Mouse (Mus musculus) adrenal gland, adult (tissue): ENCODE measurements around the gene Poln.

Experiments
- DNase-seq, 2 experiments: peaks; one replicate each; pipeline ENCODE4 v3.0.0; 2022 to 2023; ENCODE audit warnings: low spot score in 1 of 2; ENCODE audit not compliant: inconsistent age in 2 of 2

Poln gene

DNA sequence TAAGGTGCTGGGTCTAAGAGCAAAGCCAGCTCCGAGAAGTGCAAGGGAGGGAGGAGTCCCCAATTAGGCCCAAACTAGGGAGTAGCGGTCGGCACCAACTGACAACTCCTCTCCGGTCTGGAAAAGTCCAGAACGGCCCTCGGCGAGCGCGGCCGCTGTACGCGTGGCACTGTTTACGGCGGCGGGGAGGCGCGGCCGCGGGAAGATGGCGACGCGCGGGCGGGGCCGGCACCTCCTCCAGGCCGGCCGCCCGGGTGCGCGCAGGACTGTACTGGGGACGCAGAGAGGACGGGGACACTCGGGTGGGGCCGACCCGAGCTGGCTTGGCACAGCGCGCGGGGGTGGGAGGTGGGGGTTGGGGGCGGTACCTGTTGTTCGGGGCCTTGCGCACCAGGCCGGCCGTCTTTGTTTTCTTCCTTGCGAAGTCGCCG lies 17.7 kb upstream of the Poln start:
- DNase-seq, result peak; percentile 79 to 89

DNA sequence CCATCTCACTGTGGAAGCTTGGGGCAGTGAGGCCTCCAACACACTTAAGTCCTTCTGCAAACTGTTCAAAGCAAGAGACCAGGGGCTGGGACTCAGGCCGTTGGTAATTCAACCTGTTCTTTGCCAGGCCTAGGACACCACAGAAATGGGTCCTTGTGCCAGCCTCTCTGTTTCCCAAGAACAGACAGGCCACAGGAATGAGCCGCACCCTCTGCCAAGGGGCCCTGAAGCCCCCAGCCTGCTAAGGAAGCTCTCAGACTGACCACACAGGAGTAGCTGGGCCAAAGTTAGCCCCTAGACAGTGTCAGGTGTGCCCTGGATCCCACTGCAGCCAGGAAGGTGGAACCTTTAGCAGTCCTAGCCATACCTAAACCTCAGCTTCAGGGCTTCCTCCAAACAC lies 17.1 kb upstream of the Poln start:
- DNase-seq, result peak in 1 of 2 experiments; percentile 32

DNA sequence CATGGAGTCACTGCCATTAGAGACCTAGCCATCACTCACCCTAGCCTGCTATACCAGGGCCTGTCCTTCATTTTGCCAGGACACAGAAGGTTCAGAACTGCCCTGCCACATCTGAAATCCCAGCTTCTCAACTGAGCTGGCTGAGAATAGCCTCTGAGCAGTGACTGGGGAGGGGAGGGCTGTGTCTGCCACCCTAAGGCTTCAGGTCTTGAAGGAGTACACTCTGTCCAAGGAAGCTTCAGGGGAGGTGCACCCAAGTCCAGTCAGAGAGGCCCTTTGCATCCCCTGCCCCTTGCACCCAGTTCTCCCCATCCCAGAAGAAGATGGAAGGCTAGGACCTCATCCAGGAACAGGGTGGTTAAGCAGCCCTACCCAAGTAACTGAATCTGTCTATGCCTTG lies 16.5 kb upstream of the Poln start:
- DNase-seq, result peak in 1 of 2 experiments; percentile 18

DNA sequence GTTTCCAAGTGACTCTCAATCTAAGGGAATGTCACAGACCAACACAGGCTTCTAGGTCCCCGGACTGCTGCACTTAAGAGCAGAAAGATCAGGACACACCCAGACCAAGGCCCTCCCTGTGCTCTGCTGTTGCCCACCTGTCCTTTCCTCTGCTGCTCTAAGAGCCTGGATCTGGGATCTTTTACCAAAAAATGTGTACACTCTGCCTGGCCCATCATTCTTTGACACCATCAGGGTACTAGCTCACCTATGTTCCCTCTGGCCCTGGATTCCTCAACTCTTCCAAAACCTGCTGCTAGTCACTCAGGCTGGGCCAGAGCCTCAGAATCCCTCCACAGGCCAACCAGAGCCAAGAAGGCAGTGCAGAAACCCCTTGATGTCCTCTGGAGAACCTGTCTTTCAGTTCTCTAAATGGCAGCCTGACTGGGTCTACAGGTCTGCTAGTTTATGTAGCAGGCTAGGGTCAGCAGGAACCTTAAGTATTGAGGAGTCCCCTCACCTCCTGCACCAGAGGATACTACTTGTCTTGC lies 15.9 kb upstream of the Poln start:
- peak in 1 of 2 experiments; percentile 7 for DNase-seq

DNA sequence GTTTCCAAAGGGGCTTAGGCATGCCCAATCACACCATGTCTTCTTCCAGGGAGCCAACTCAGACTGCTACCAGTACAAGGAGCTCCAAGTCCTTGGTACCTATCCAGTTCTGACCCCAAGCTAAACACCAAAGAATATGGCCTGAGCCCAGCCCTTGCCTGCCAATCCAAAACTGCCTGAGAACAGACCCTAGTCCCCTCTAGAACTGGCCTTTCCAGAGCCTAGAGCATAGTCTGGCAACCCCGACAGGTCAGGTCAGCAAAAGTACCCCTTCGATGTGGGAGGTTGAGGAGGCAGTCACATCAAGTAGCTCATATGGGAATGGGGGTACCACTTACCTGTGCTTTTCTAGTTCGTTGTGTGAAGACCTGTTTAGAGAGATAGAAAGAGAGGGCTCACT lies 14.7 kb upstream of the Poln start:
- DNase-seq, result peak in 1 of 2 experiments; percentile 5

DNA sequence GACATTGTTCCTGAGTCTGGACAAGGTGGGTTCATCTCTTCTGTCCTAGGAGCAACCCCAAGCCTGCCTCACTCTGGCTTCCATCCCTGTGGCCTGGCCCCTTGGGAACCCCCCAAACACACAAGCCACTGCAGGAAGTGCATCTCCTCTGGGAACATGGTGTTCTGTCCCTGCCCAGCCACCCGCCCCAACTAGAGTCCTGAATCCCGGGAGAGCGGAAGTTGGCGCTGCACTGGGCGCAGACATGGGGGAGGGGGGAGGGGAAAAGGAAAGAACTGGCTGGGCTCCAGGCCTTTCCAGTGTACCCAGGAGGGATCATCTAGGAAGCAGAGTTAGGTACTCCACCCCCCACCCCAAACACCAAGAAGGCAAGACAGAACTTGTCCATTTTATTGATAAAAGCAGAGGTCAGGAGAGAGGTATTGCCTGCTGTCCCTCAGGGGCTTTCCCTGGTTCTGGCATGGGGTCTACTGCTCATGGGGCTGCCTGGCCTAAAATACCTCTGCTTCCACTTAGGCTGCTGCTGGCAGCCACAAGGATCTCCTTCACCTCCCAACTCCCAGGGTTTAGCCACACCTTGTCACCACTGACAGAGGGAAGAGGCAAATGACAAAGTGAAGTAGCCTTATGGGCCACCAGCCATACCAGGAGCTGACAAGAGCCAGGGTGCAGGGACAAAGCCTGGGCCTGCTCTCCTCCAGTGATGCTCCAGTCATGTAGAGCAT lies 14.1 kb upstream of the Poln start:
- DNase-seq, result peak; percentile 76 to 79

DNA sequence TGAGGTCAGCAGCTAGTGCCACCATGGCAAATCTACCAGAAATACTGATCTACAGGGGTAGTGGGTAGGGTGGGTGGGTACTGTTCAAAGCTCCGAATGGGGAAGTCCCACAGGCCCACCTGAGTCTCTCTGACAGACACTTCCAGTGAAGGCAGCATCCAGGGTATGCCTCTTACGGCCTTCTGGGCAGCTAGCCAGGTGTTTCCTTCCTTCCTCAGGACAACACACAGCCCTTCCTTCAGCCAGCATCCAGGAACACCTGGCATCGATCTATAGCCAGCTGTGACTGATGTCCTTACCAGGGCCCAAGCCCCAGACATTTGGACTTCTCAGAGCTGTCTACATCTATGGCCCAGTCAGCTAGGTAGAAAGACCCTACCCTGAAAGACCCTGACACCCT lies 13.2 kb upstream of the Poln start:
- DNase-seq, result peak; percentile 48 to 73

DNA sequence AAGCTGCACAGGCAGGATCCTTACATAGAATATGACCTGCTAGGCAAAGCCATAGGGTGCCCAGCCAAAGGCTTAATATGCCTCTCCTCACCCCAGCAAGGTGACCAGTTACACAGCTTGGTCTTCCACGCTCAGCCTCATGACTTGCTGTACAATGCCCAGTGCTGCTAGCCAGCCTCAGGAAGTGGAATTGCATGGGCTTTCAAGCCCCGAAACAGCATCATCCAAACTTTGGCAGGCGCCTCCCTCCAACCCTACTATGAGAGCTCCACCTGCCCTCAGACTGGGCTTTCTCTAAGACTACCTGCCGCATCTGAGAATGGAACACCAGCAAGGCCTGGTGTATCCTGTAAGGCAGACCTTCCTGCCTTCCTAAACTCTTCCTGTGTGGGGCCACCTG lies 8.6 kb upstream of the Poln start:
- peak in 1 of 2 experiments; percentile 21 for DNase-seq

DNA sequence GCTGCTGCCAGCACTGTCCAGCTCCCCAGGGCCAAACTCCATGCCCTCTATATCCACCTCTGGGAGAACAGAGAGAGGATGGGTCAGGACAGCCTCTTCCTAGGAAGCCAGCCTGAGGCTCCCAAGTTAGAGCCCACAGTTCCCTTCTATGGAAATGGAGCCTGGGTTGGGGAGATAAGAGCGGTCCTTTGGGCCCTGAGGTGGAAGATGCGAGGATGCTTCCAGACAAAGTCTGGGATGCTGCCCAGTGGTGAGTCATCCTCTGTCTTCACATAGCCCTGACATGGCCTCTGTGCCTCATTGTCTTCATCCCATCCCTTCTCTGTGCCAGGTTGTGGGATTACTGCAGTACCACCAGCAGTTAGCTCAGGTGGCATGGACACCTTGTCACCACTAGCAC lies 7.8 kb upstream of the Poln start:
- DNase-seq, result peak; percentile 16 to 67

DNA sequence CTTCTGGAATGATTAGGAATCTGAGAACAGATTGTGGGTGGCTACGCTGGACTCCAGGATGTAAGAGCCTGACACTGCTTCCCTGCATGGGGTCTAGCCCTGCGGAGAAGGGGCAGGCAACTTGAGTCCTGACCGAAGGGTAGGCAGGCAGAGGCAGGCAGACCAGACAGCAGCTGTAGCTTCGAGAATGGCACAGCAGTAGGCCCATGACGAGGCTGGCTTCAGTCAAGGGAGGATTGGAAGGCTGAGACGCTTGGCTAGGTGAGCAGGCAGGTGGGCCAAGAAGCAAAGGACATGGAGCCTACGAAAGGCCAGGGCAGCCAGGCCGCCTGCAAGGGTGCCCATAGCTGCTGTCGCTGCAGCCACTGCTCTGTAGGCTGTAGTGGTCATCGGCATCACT lies 7.4 kb upstream of the Poln start:
- peak in 1 of 2 experiments; percentile 9 for DNase-seq

DNA sequence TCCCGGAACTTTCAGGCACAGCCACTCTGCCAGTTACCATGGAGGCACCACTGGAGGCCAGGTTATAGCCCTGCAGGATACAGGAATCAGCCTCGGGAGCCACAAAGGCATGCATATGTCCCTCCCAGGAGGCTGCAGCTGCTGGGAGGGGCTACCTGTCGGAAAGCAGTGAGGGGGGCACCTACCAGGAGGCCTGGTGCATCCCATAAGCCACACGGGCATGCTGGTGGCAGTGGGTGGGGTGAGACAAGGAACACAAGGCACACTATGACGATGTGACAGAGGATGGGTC lies 6.1 kb upstream of the Poln start:
- peak; percentile 6 to 22 for DNase-seq

DNA sequence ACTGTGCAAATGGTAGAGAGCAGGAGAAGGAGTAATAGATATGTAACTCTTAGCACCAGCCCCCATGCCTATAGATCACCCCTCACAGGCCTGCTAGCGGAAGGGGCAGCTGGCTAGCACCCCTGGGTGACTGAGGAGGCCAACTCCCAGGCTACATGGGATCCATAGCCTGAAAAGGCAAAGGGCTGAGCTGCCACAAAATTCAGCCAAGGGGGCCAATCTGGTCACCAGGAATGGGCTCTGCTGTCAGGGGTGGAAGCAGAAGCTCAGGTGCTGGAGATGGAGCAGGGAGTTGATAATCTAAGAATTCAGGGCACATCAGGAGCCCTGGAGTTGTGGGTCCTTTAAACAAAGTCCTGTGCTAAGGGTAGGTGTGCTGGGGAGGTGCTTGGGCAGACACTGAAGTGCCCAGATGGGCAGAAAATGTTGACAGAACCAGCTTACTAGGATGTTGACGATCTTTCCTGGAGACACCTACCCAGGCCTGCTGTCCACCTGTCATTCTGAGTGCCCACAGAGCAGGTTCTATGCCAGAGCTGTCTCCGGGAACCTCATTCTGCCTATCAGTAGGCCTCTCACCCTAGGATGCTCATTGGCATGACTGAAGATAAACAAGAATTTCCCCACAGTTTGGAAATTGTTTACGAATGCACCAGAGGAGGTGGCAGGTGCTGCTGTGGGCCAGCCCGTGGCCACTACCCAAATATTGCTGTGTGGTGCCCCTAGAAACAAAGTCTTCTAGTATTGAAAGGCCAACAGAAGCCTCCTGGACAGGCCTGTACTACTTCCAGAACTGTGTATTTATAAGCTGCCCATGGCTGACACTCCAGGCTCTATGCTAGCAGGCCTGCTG lies 5.5 kb upstream of the Poln start:
- DNase-seq, result peak; percentile 3 to 28

DNA sequence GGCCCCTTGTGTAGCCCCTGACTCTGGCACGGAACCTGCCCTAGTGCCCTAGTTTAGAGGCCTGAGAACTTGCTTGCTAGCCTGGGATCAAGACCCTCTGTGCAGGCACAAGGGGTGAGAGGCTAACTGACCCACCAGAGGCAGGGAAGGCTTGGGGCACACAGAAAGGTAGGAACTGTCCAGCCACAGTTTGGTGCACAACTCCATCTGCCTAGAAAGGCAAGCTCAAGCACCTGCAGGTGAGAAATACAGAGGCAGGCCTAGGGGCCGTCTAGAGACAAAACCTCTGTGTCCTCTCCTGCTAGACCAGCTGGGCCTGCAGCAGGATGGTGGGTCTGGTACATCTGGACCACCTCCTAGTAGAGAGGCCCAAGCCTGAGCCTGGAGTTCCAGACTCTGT lies 4.8 kb upstream of the Poln start:
- DNase-seq, result peak; percentile 11 to 25

DNA sequence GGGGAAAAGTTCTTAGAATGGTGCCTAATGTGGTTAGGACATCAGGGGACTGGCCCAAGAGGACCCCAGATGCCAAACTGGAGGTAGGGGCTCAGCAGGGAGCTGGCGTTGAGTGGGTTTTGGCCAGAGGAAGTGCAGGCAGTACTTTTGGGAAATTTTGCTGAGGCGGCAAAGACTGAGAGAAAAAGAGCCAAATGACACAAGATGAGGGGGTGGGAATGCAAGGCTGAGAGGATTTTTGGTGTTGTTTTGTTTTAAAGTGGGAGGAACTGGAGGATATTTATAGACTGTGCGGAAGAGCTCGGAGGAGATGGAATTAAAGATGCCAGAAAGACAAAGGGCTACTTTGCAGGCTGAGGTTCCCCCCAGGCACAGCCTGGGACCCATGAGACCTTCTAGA lies 1.5 kb upstream of the Poln start:
- DNase-seq, result peak; percentile 34 to 55

DNA sequence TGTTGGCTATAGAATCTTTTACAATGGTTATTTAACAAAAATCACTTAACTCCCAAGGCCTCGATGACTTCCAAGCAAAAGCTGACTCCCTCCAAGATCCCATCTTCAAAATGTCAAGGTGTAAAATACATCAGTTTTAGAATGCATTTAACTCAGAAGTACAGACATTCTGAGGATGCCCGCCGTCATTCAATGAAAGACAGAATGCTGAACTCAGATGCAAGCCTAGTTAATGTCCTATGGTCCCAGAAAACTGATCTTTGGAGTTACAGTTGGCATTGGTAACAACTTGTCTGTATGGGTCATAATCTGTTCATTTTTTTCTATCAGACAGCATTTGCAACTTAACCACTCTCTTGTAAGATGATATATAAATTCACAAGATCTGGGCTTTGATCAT lies 706 bp upstream of the Poln start:
- DNase-seq, result no peak

DNA sequence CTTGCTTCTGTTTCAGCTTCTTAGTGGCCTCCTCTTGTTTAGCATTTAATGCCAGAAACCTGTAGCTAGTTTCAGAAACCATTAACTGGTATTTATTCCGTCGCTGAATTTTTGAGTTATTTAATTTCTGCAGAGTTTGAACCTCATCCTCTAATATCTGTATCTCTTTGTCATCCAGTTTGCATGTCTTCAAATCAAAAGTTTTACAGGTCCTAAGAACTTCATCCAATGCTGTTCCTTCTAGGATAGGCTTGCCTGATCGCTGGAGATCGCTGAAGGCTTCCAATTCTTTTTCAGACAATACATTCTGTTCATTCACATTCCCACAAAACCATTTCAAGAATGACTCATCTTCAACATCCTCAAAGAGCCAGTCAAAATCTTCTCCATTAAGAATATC lies 1.4 kb downstream of the Poln start:
- peak in 1 of 2 experiments; percentile 16 for DNase-seq

DNA sequence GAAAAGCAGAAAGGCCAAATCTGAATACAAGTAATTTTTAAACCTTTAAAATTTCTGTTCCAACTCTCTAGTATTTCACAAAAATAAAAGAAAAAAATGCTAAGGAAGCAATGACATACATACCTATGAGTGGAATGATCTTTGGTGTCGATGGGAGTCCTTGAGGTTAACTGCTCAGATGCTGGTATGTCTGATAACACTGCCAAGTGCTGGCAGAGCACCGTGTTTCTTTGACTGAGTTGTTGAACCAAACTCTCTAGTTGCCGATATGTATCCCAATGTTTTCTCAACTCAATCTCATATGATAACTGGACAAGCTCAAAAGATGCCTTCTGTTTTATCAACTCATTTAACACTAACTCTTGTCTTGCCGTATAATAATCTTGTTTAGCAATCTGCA lies 3.5 kb downstream of the Poln start:
- DNase-seq, result no peak

DNA sequence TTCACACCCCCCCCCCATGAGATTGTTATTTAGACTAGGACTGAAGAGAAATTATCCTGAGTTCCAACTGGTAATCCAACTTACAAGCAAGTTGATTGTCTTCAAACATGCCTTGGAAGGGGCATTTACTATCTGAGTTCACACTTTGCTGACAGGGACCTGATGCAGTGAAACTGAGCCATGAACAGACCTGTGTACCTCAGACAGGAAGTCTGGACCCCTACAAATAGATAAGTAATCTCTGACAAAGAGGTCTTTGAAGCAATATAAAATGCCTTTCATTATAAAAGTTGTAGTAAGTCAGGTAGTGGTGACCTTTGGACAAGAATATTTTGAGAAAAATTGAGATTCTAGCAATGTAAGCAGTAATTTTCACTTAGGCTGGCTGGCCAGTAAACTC lies 20.8 kb downstream of the Poln start:
- no peak for DNase-seq

DNA sequence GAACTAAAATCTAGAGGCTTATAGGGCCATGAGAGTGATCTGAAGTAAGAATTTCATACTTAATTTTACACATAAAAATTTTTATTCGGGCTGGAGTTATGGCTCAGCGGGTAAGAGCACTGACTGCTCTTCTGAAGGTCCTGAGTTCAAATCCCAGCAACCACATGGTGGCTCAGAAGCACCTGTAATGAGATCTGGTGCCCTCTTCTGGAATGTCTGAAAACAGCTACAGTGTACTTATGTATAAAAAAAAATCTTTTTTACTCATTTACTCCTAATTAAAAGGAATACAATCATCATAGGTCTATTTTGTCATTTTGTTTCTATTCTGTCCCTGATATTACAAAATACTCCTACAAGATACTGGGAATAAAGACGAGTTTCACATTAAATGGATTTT lies 21.7 kb downstream of the Poln start:
- no peak for DNase-seq

DNA sequence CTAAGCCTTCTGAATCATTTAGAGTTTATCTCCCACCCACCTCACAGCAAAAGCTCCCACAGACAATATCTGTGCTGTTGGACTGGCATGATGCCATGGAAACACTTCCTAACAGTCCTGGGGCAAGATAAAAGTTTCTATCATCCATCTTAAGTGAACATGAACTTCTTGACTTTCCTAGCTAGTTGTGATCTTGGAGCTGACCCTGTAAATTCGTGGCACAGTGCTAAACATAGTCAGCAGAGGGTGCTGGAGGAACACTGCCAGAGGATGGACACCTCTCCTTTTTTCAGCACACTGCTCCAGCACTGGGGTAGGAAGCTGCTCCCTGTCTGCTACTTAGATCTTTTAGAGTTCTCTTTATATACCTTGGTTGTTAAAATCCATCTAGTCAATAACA lies 29.5 kb downstream of the Poln start:
- peak; percentile 10 to 61 for DNase-seq

DNA sequence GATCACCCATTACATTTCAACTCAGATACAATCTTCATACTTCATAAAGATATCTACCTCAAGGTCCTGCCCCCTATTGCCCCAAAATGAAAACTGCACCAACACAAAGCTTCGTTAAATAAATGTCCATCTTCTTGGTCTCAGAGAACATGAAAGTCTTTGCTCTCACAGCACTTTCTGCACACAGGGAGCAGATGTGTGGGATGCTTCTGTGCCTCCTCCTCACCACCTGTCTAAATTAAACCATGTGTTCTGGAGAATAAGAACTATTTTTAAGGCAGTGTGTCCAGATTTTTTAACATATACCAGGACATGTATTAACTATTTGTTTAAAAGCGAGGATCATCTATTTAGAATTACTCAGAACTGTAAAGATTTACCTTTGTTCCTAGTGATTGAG lies 36.5 kb downstream of the Poln start:
- no peak for DNase-seq

DNA sequence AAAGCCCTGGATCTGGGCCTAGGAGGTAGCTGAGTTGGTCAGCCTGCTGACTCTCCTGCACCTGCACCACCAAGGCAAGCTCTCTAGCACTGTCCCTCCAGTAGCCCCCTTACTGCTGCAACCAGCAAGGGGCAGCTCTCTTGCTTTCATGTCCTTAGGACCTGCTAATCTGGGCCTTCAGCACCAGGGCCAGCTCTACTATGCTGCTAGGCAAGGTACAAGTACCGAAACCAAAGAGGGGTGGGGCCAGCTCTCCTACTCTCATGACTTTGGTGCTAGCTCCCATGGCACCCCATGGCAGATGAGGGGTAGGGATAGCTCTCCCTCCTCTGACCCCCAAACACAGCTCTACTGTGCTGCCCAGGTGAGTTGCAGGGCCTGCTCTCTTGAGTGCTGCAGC lies 45.1 kb downstream of the Poln start:
- DNase-seq, result no peak
